Mouse (Mus musculus) adrenal gland, postnatal 0 days (tissue): ENCODE measurements around the gene Eif4e1b. TPM values are rescaled to one million over a fixed set of nuclear protein-coding genes. Genes with fewer than 3 reads are reported as not detected.

Source experiments
- polyA plus RNA-seq: library from polyadenylated mRNA; unstranded; fragments of >200 nt; fragmentation: Nextera tagmentation; extraction: Ambion mirVana; gene quantifications from 2 replicates; pipeline ENCODE4 v1.2.1, GENCODE M21; 2015

Gene Eif4e1b
- polyA plus RNA-seq, result not detected in 2 replicates

GRCm38 (mm10) chr13:54783698-54784097 lies at the start of gene Eif4e1b:
Gene Eif4e1b (plus strand): TSS chr13:54783998.

DNA sequence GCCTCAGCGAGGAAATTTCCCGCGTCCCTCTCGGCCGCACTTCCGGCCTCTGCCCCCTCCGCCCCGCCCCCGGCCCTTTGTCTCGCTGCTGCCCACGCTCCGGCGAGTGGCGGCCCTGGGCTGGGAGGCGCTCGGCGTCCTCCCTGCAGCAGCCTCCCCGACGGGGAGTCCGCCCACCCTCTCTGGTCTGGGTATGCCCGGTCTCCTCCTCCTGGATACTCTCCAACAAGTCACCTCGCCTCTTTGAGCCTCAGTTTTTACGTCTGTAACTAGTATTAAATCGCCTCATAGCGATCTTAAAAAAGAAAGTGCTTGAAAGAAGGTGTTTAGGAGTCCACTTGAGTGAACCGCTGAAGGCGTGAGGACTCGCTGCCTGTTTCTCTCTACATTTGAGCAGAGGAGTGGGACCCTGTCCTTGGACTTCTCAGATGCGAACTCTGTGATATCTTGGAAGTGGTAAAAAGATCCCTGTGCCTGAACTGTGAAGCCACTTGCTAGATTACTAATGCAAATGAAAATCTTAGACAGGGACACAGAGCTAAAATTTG lies 33.9 kb upstream of the Eif4e1b start, which contains the start of gene Gprin1:
Gene Gprin1, minus strand, starts transcription at position 11 of the 548 bp plus-strand sequence.

DNA sequence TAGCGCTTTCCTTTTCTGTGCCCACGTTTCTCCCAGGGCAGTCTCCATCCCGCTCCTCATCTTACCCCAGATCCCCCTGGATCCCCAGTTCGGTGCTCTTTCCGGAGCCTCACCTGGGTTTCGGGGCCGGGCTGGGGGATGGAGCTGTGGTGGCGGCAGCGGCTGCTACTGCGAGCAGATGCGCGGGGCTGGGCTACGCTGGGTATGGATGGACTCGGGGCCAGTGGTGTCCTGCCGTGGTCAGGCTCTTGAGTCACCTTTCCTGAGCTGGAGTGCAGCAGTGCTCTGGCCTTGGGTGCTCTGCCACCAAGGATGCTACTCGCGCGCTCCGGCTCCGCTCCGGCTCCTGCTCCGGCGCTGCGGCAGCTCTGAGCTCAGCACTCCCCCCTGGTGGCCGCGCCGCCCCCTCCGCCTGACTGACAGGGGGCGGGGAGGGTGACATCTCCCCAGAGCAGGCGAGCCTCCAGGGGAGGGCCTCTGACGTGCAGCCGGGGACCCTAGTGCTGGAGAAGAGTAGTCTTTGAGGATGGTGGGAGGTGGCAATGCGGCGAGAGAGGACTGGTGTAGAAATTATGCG lies 17.5 kb upstream of the Eif4e1b start, which contains the start of gene Sncb:
Gene Sncb, minus strand, starts transcription at position 404 of the 577 bp plus-strand sequence.

GRCm38 (mm10) chr13:54788740-54789560 lies 5.2 kb downstream of the Eif4e1b start, which contains the start of gene Tspan17:
Gene Tspan17 (plus strand): TSS chr13:54789377.

Other genes starting within 250 kb of the Eif4e1b start
- gene 4833439L19Rik, start 218.6 kb upstream of the Eif4e1b start, polyA plus RNA-seq, result 80.9 and 116 TPM in 2 replicates
- gene Arl10, start 209.0 kb upstream of the Eif4e1b start, polyA plus RNA-seq, result 25.8 and 34.1 TPM in 2 replicates
- 60.6 and 70.1 TPM in 2 replicates for gene Nop16, start 193.9 kb upstream of the Eif4e1b start, polyA plus RNA-seq
- gene Higd2a, start 193.8 kb upstream of the Eif4e1b start, polyA plus RNA-seq, result 233 and 359 TPM in 2 replicates
- gene Cltb, start 172.7 kb upstream of the Eif4e1b start, polyA plus RNA-seq, result 63.4 and 81.3 TPM in 2 replicates
- 51.6 and 68.5 TPM in 2 replicates for gene Faf2, start 162.2 kb upstream of the Eif4e1b start, polyA plus RNA-seq
- gene Rnf44, start 90.1 kb upstream of the Eif4e1b start, polyA plus RNA-seq, result 53.9 and 65.9 TPM in 2 replicates
- 0.30 and 1.0 TPM in 2 replicates for gene Cdhr2, start 82.5 kb upstream of the Eif4e1b start, polyA plus RNA-seq
- 2.5 and 5.9 TPM in 2 replicates for gene Gprin1, start 34.1 kb upstream of the Eif4e1b start, polyA plus RNA-seq
- gene Sncb, start 17.4 kb upstream of the Eif4e1b start, polyA plus RNA-seq, result 1.0 and 4.8 TPM in 2 replicates
- 54.9 and 67.6 TPM in 2 replicates for gene Tspan17, start 5.4 kb downstream of the Eif4e1b start, polyA plus RNA-seq
- 4.6 and 5.3 TPM in 2 replicates for gene Unc5a, start 165.4 kb downstream of the Eif4e1b start, polyA plus RNA-seq
- 1.4 and 1.9 TPM in 2 replicates for gene Hk3, start 237.4 kb downstream of the Eif4e1b start, polyA plus RNA-seq